Mouse (Mus musculus): ENCODE measurements around the gene Olfr141.

DNA sequence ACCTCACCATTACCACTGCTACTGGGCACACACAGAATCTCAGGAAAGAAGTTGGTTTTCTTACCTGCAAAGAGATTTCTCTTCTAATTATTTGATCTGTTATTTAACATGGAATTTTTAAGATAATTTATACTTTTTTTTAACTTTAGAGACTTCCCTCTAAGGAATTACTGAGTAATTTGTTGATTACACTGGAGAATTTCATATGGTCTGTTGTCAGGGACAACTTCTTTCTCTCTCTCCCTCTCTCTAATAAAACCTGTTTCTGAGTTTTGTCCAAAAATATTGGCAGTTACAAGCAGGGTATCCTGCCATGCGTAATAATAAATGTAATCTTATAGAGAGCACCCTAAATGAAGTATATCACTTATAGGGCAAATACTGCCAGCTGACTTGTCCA, 50.9 kb downstream of the Olfr141 start, which contains the start of gene Olfr1090:
- TF ChIP-seq CTCF (IDR thresholded peaks at IDR 0.05; ENCODE audit: low read depth) (no peak), EP300 (optimal IDR thresholded peaks at IDR 0.05) (no peak)
